Mouse (Mus musculus): ENCODE measurements around the gene Naa40.

Naa40 gene

DNA sequence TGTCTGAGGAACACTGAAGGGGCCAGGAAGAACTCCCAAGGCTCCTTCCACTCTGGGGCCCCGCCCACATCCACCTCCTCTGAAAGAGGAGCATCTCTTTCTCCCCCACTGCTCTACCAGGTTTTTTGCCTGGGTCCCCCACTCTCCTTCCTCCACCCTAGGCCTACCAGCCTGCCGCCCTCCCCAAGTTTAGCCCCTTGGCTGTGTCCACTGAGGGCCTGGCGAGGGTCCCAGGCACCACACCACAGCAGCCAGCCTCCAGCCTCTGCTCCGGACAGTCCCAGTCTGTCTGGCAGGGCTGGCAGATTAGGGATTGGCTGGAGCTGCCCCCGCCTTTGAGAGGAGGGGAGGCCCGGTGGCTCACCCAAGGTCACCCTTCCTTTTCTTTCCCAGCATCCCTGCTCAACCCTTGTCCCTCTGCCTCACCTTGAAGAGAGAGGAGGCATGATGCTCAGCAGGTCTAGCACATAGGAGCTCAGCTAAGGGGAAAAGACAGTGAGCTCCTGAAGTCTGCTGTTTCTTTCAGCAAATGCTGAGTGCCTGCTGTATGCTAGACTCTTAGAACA lies 23.9 kb upstream of the Naa40 start:
- DNase-seq = peak; percentile 58

DNA sequence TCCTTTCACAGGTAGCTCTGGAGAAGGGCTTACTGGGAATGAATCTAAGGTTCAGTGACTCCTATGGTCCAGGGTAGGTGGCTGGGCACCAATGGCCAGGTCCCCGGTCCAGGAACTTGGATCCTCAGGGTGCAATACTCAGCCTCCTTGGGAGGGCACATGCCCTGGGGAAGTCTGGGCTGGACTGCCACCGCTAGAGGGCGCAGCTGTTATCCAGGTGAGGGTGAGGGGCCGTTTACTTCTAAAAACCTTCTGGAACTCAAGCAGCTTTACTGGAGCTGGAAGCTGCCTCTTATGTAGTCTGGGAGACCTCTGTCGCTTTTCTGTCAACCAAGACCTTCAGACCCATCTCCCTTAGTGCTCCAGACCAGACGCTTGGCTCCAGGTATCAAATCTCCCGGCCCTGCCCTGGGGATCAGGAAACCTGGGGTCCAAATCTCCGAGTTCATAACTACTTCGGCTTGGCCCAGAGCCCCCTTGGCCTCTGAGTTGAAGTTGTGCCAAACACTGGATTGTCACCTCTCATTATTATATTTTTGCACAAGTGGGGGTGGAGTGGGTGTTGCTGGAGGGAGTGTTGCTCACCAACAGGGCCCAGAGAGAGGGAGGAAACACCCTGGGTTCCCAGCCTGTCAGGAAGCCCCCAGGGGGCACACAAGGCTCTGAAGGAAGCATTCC lies 23.2 kb upstream of the Naa40 start:
- DNase-seq = peak; percentile 67

DNA sequence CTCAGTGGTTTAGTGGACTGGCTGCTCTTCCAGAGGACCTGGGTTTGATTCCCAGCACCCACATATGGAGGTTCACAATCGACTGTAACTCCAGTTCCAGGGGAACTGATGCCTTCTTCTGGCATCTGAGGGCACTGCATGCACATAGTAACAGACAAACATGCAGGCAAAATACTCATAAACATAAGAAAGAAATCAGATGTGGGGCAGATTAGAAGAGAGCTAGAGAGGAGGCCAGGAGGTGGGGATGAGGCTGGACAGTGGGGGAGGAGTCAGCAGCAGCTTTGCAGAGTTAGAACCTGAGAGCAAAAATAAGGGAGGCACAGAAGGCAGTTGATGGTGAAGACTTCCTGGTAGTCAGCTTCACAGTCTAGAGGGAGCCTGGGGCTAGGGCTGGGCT lies 21.6 kb upstream of the Naa40 start:
- DNase-seq = no peak

DNA sequence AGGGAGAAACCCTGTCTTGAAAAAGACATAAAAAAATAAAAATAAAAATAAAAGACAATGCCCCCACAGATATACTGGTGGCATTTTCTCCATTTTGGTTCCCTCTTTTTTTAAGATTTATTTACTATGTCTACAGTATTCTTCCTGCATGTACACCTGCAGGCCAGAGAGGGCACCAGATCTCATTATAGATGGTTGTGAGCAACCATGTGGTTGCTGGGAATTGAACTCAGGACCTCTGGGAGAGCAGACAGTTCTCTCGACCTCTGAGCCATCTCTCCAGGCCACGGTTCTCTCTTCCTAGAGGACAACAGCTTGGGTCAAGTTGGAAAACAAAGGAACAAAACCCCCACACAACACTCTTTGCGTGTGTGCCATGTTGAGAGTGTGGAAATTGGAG lies 21.0 kb upstream of the Naa40 start:
- no peak for DNase-seq

DNA sequence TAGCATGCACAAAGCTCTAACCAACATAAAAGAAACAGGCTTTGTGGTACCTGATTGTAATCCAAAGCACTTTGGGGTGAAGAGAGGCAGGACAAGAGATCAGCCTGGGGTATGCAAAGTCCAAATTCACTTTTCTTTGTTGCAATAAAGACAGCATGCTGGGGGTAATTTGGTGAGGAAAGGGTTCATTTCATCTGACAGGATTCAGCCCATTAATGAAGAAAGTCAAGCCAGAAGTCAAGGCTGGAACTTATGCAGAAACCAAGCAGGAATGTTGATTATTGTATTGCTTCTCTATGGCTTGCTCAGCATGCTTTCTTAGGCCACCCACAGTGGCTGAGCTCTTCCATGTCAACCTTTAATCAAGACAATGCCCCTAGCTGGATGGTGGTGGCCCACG lies 20.5 kb upstream of the Naa40 start:
- no peak for DNase-seq

DNA sequence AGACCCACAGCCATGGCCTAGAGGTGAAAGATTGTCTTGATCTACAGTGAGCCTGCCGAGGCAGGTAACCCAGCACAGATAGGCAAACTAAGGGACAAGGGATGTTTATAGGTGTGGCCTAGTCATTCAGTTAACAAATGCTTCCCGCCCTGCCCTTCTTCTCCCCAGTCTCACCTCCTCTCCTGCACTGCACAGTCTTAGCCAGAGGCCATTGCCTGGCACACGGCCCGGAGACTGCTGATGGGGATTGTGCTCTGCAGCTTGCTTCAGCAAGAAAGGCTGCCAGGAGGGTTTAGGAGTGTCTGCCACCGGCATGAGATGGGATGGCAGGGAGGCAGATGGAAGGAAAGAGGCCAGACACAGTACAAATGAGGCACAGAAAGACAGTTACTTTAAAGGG lies 16.9 kb upstream of the Naa40 start:
- no peak for DNase-seq

DNA sequence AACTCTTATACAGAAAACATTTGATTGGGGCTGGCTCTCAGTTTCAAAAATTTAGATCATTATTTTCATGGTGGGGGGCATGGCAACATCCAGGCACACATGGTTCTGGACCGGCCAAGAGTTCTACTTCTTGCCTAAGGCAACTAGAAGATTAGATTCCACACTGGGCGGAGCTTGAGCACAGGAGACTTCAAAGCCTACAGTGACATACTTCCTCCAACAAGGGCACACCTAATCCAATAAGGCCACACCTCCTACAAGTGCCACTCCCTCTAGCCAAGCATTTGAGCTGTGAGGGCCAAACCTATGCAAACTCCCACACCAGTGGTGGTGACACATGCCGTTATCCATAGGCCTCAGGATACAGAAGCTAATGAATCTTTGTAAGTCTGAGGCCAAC lies 5.0 kb upstream of the Naa40 start:
- no peak for DNase-seq

DNA sequence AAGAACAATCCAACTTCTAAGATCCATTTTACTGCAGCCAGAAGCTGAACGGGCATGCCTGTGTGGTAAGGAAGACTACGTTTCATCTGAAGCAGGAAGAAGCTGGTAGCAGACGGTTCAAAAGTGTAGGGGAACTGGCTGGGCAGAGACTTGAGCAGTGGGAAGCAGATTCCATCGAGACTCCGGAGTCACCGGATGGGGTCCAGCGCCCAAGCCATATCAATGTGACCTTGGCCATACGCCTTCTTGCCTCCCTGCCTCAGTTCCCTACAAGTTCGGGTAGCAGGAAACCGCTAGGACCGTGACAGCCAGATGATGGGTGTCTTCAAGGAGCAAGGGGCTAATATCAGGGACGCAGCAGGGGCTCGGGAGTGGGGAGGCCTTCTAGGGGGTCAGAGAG lies 692 bp downstream of the Naa40 start:
- DNase-seq = no peak

DNA sequence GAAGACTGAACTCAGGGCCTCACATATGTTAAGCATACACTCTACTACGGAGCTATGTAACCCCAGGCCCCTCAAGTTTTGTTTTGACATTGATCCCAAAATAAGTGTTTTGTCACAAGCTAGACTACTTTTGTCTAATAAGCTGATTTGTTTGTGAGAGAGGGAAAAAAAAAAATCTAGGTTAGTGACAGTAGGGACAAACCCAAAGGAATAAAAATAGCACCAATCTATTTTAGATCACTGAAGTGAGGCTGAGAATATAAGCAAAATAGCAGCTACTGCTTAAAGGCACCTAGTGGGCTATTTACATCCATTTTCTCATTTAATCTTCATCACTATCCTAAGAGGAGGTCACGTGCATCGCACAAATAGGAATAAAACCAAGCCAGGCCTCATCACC lies 1.4 kb downstream of the Naa40 start:
- DNase-seq = no peak

DNA sequence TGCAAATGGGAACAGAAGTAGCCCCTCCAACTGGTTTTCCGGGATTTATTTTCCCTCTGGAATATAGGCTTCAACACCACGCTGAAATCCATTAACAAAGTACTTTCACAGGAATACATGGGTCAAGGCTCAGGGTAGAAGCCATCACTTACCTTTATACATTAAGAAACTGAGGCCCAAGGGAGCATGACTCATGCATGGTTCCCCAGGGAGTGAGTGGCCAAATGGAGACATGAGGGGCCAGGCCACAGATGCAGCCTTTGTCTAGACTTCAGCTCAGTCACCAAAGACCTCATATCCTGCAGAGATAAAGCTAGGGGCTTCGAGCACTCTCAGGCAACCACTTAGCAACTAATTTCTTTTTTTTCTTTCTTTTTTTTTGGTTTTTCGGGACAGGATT lies 4.2 kb downstream of the Naa40 start:
- no peak for DNase-seq

DNA sequence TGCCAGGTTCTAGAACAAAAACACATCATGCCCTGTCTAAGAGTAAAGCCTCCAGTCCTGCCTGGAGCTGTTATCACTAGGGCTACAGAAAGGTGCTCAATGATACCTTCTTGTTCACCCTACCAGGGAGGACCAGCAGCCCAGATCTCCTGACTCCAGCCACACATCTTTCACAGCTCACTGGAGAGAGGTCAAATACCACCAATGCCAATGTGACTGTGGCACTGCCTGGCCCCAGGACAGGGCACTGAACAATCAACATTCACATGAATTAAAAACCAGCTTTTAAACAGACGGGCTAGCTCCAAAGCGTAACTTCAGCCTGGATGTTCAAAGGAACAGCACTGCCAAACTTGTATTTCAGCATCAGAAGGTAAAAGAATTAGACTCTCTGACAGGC lies 5.0 kb downstream of the Naa40 start:
- DNase-seq = peak; percentile 60

DNA sequence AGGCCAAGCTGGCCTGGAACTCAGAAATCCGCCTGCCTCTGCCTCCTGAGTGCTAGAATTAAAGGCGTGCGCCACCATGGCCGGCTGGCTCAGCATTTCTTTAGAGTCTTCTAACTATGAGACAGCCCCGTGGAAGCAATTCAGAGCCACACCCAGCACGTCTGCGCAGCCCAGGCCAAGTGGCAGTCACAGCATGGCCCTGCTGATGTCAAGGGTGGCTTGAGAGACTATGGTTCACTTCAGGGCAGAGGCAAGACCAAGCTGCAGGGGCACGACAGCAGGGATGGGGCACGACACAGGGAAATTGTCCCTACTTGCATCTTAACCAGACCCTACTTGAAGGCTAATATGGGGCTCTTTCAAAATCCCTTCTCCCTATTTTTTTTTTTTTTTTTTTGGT lies 5.5 kb downstream of the Naa40 start:
- DNase-seq = no peak

DNA sequence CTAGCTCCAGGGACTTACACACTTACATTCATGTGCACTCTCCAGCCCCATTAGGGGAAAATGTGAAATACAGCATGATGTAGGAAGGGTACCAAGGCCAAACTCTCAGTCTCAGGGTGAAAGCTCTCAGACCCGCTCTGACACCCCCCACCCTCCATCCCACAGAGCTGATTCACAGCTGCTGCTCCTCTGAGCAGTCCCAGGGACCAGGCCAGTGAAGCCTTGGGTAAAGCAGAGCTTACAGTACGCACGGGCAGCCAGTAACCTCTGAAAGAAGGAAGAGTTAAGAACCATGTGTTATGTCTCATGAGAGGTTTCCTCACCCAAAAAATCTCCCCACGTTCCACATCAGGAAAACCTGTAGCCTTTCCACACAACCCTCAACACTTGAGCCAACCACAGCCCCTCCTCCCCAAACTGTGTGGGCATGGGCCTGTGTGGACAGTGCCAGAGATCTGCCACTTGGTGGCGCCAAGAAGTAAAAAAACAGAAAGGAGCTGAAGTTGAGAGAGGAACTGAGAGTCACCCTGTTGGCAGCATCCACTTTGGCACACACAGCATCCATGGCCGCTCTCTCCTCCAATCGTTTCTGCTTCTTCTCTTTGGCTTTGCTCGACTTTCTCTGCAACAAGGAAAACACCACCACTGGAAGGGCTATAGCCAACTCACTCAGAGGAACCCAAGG lies 6.3 kb downstream of the Naa40 start:
- DNase-seq = peak; percentile 73

DNA sequence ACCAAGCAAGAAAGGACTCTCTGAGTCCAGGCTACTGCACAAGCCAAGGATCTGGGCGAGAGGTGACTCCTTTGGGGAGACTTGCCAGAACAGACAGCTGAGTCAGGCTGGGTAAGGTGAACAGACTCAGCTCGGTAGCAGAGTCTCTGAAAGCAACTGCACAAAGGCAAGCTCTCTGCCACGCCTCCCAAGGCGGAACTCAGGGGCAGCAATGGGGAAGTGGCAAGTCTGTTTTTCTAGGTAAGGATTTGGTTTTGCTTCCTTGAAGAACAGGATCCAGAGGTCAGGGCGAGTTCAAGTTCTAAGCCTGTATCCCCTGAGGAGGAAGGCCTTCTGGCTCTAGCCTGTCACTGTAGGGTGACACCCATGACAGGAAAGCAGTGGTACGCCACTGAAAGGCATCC lies 14.5 kb downstream of the Naa40 start:
- peak; percentile 72 for DNase-seq

DNA sequence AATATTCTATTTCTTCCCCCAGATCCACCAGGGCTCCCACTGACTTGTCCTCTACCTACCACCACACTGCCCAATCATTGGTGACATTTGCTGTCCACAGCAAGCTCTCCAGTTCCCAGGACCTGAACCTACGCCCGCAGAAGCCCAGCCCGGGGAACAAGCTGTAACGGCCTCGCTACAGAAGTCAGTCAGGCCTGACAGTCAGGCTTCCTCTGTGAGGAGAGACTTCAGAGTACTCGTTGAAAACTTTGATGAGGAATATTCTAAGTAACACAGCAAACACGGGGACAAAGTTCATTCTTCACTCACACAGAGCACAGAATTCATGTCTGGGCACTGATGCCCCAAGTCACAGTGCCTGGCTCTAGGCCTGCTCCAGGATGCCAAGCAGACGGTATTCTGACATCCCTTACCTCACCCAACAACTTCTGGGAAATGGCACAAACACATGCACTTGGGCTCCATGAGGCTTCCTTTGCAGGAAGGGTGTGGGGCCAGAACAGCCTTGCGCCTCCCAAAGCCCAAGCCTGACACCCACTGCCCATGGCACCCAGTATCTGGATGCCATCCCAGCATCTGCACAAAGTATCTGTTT lies 15.8 kb downstream of the Naa40 start:
- DNase-seq = peak; percentile 54

DNA sequence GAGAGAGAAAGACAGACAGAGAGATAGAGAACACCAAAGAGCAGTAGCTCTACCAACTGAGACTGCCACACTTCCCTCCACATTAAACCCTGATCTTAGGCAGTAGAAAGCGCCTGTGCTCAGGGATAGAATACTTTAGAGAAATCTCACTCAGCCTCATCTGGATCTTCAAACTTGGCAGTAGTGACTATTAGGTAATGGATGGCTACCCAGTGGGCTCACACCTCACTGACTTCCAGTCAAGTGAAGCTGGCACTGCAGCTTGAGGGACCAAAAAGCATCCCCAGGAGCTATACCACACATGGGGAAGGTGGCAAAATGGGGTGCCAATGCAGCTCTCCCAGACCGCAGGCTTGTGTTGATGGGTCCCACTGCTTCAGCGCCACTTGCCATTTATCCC lies 16.7 kb downstream of the Naa40 start:
- DNase-seq = peak; percentile 27

DNA sequence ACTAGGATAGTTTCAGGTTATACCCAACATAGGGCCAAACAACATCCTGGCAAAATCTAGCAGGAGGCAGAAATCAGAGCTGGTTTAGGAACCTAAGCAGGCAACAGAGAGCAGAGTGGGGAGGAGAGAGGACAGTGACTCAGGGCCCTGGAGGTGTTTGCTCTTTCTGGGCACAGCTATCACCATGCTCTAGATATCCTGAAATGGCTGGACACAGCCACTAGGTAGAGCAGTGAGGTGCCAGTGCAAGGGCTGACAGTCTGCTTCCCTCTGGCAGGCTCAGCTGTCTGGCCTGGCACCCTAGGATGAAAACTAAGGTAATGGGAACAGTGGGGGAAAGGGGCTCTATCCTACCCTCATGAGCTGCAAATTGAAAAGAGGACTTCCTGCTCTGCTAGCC lies 17.5 kb downstream of the Naa40 start:
- DNase-seq = no peak

DNA sequence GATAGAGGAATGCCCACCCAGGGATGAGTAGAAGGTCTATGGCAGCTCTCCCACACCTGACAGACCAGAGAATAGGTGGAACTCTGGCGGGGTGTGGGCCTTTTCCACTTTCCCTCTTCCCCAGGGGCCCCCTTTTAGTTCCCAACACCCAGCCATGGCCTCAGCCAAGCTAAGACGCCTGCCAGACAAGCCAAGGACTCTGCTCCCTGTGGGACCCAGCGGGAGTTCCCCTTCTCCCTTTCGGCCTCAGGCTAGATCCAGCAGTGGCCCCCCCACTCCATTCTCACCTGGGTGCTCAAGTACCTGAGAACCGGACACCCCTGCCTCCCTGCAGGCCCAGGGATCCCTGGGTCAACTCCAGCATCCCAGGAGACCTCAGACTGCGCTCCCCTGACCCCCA lies 18.8 kb downstream of the Naa40 start:
- DNase-seq = no peak

DNA sequence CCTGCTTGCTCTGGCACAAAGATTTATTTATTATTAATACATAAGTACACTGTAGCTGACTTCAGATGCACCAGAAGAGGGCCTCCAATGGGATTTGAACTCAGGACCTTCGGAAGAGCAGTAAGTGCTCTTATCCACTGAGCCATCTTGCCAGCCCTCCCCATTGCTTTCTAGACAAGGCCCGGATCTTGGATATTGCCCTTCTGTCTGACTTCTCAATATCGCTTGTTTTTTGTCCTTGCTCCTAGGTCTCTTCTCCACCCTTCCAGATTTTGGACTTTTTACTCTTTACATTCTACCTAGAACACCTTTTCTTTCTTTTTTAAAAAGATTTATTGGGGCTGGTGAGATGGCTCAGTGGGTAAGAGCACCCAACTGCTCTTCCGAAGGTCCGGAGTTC lies 22.2 kb downstream of the Naa40 start:
- DNase-seq = peak; percentile 5

DNA sequence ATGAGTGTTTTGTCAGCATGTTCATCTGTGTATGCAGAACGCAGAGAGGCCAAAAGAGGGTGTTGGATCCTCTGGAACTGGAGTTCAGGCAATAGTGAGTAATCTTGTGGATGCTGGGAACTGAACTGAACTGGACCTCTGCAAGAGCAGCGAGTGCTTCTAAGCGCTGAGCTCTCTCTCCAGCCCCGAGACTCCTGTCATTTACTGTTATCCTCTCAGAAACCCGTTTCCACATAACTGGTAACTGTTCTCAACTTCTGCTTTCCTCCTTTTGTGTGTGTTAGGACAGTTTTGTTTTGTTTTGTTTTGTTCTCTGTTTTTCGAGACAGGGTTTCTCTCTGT lies 23.1 kb downstream of the Naa40 start:
- no peak for DNase-seq

DNA sequence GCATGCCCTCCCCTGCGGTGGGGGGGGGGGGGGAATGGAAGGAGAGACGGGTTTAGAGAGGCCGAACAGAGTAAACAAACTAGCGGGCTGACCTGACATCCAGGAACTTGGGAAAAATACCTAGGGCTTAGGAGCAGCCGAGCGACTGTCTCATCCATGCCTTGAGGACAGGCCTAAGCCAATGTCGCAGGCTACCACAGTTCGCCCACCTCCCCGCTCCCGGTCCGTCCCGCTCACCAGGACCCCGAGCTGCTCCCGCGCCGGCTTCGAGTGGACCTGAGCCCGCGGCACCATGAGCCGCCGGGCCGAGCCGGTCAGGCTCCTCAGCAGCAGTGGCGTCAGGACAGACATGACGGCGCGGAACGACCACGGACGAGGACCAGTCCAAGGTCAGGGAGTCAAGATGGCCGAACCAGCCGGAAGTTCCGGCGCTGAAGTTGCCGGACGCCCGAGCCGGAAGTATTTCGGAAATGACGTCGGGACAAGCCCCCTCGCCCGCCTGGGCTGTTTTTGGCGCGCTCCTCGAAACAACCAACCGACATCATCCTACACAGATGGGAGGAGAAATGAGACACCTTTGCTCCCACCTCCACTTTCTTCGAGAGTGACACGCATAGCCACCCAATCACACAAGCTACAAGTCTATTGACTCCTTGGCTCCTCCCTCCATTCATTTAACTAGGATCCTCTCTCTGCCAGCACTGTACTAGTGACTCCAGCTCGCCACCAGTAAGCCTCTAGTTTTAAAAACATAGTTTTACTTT lies 23.6 kb downstream of the Naa40 start, which contains the start of gene Cox8a:
Gene Cox8a, minus strand, starts transcription at position 455 of the 764 bp plus-strand sequence.
- peak; percentile 99 for DNase-seq

DNA sequence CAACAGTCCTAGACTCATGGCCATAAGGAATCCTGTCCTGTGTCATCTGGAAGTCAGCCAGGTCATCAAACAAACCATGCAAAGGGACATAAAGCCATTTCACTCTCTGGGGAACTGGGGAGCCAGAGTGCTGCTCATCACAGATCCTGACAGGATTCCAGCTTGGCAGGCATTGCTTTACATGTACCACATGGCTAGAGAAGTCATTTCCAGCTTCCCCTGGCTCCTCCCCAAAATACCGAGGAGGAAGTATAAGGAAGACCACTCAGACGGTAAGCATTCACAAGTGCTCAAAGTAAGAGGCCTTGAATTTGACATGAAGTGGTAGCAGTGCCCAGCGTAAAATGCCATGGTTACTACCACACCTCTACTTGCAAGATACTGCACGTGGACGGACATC lies 26.5 kb downstream of the Naa40 start:
- DNase-seq = peak; percentile 25

DNA sequence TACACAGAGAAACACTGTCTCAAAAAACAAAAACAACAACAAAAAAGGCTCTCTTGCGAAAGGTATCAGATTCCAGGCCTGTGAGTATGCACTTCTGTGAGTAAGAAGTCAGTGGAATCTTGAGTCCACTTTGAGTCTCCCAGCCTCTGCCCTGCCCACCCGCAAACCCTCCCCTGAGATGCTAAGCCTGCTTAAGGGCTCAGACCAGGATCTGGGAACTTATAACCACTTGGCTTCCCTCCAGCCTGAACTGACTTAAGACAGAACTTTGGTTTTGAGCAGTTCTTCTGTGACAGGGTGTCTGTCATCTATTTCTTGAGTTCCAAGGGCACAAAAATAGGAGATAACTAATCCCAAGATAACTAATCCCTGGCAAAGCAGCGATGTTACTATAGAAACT lies 28.0 kb downstream of the Naa40 start:
- no peak for DNase-seq

DNA sequence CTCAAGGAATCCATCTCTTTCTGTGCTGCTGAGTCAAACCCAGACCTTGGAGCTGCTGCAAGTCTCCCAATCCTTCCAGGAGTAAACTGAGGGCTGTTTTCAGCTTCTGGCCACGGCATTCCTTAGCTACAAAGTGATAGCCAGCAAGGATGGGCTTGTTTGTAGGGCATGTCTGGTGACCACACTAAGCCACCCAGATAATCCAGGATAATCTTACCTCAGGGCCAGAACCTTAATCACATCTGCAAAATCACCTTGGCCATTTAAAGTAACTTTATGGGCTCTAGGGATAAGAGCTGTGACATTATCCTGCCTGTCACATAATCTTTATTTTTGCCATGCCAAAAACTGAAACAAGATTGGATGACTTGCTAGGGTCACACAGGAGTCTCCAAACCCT lies 28.8 kb downstream of the Naa40 start:
- DNase-seq = no peak
